Mouse (Mus musculus) liver, embryonic 11.5 days (tissue): ENCODE results near the gene Ugt1a2. TPM values are rescaled to one million over a fixed set of nuclear protein-coding genes. Genes with fewer than 3 reads are reported as not detected.
"Not testable (repeated sequence)": the region's sequence is repeated elsewhere in the genome, so short reads cannot be mapped to it uniquely, and the experiment has no call there.

Experiments used
- ATAC-seq: fragments of 200-750 bp; cut with Nextera tagmentation; replicated peaks from 2 replicates; pipeline ENCODE4 v1.8.0; 2017; ENCODE audit warnings: moderate number of reproducible peaks, mild to moderate bottlenecking, moderate TSS enrichment, moderate library complexity; ENCODE audit not compliant: low FRiP score
- DNase-seq: peaks from one replicate; pipeline ENCODE4 v3.0.0-alpha.2; 2017; ENCODE audit warnings: low spot score
- H3K27ac ChIP-seq: fragments of 300-500 bp; sonication (generic); 2 replicates; pipeline ENCODE4 v1.5.1; 2014; ENCODE audit warnings: mild to moderate bottlenecking, low read depth, low read length, control low read depth
- H3K27me3 ChIP-seq: fragments of 300-500 bp; sonication (generic); replicated peaks from 2 replicates; pipeline ENCODE4 v1.6.1; 2014; ENCODE audit warnings: low read length, mixed read lengths; ENCODE audit not compliant: control insufficient read depth, insufficient read depth
- H3K36me3 ChIP-seq: fragments of 300-500 bp; sonication (generic); 2 replicates; pipeline ENCODE4 v1.6.1; 2014; ENCODE audit warnings: mild to moderate bottlenecking, low read length, moderate library complexity, mixed read lengths; ENCODE audit not compliant: control insufficient read depth, insufficient read depth
- H3K4me1 ChIP-seq: fragments of 300-500 bp; sonication (generic); replicated peaks from 2 replicates; pipeline ENCODE4 v1.6.1; 2014; ENCODE audit warnings: low read length, mixed read lengths; ENCODE audit not compliant: control insufficient read depth, insufficient read depth
- H3K4me2 ChIP-seq: fragments of 300-500 bp; sonication (generic); 2 replicates; pipeline ENCODE4 v1.6.1; 2014; ENCODE audit warnings: mild to moderate bottlenecking, control low read depth, moderate library complexity
- H3K4me3 ChIP-seq: fragments of 300-500 bp; sonication (generic); 2 replicates; pipeline ENCODE4 v1.5.1; 2014; ENCODE audit warnings: low read depth, low read length, control low read depth
- H3K9ac ChIP-seq: fragments of 300-500 bp; sonication (generic); 2 replicates; pipeline ENCODE4 v1.6.1; 2014; ENCODE audit warnings: low read depth, low read length, control low read depth
- H3K9me3 ChIP-seq: fragments of 300-500 bp; sonication (generic); 2 replicates; pipeline ENCODE4 v1.6.1; 2016; ENCODE audit warnings: low read length, inconsistent platforms, mixed read lengths; ENCODE audit not compliant: control insufficient read depth
- WGBS: fragments of 180-500 bp; shearing (Covaris S2); extraction: QIAGEN DNeasy Blood & Tissue Kit; methylation state at CpG from one replicate; pipeline ENCODE4 v1.1.7; 2014; 5-methylcytosine and 5-hydroxymethylcytosine counted together
- polyA plus RNA-seq: library from polyadenylated mRNA; unstranded; fragments of >200 nt; fragmentation: Nextera tagmentation; extraction: Ambion mirVana; gene quantifications from 2 replicates; pipeline ENCODE4 v1.2.1, GENCODE M21; 2014

Ugt1a2 gene
- polyA plus RNA-seq = not detected in 2 replicates

- Histone ChIP-seq H3K9ac (no peak within 1 kb of the TSS), H3K9me3 (no peaks in the 10 kb centered on the region; the same call in 1 of the 2 replicates), H3K36me3 (no peaks in the 10 kb centered on the region), H3K27ac (no peak within 1 kb of the TSS), H3K4me1 (no peaks in the 10 kb centered on the region), H3K4me2 (no peak within 1 kb of the TSS), H3K4me3 (no peak within 1 kb of the TSS), H3K27me3 (no peaks in the 10 kb centered on the region)
- no peak for DNase-seq
- WGBS = 64% methylated on average over 7 of the region's 7 CpGs
- ATAC-seq = no peak
Measured at GRCm38 (mm10) chr1:88200456-88200855, at the start of gene Ugt1a2. Ugt1a2 (plus strand) TSS chr1:88200601.

GRCm38 (mm10) chr1:88158430-88158829 is 42.0 kb upstream of the Ugt1a2 start:
- DNase-seq (no peak), ATAC-seq (no peak)
- 65% methylated on average over 2 of the region's 2 CpGs for WGBS
- Histone ChIP-seq H3K27ac (no peak overlapping the region), H3K4me2 (no peak overlapping the region), H3K9ac (no peak overlapping the region), H3K9me3 (no peaks in the 10 kb centered on the region), H3K4me3 (no peak overlapping the region), H3K4me1 (no peaks in the 10 kb centered on the region), H3K27me3 (no peaks in the 10 kb centered on the region), H3K36me3 (no peaks in the 10 kb centered on the region)

- WGBS = 70% methylated on average over 5 of the region's 5 CpGs
- no peak for ATAC-seq
- Histone ChIP-seq H3K9me3 (no peaks in the 10 kb centered on the region), H3K9ac (no peak within 1 kb of the TSS), H3K4me3 (no peak within 1 kb of the TSS), H3K4me1 (no peaks in the 10 kb centered on the region), H3K4me2 (no peak within 1 kb of the TSS), H3K36me3 (no peaks in the 10 kb centered on the region), H3K27ac (no peak within 1 kb of the TSS), H3K27me3 (no peaks in the 10 kb centered on the region)
- no peak for DNase-seq
Measured at GRCm38 (mm10) chr1:88165711-88166110, 34.7 kb upstream of the Ugt1a2 start, which contains the start of gene Ugt1a5. Ugt1a5 (plus strand) TSS chr1:88166012.

GRCm38 (mm10) chr1:88172190-88172589 is 28.2 kb upstream of the Ugt1a2 start:
- H3K4me2 ChIP-seq, DNase-seq, H3K9ac ChIP-seq, H3K4me3 ChIP-seq, ATAC-seq, H3K9me3 ChIP-seq, H3K27ac ChIP-seq, H3K36me3 ChIP-seq, H3K27me3 ChIP-seq, H3K4me1 ChIP-seq: not testable (repeated sequence)
- 81% methylated on average over 5 of the region's 7 CpGs for WGBS

GRCm38 (mm10) chr1:88179657-88180056 is 20.7 kb upstream of the Ugt1a2 start:
- Histone ChIP-seq H3K36me3 (no peaks in the 10 kb centered on the region), H3K4me1 (no peaks in the 10 kb centered on the region), H3K4me2 (no peak overlapping the region), H3K4me3 (no peak overlapping the region), H3K9ac (no peak overlapping the region), H3K27ac (no peak overlapping the region), H3K9me3 (no peaks in the 10 kb centered on the region; the same call in 1 of the 2 replicates), H3K27me3 (no peaks in the 10 kb centered on the region)
- DNase-seq = no peak
- ATAC-seq = no peak
- WGBS = 76% methylated on average over 1 of the region's 1 CpGs

- ATAC-seq = no peak
- WGBS = 79% methylated on average over 5 of the region's 5 CpGs
Measured at GRCm38 (mm10) chr1:88186325-88186935, 14.0 kb upstream of the Ugt1a2 start.

GRCm38 (mm10) chr1:88192136-88192535 is 8.3 kb upstream of the Ugt1a2 start:
- DNase-seq (no peak), ATAC-seq (no peak)
- Histone ChIP-seq H3K27ac (no peak overlapping the region), H3K4me1 (no peaks in the 10 kb centered on the region), H3K9ac (no peak overlapping the region), H3K36me3 (no peaks in the 10 kb centered on the region), H3K4me3 (no peak overlapping the region), H3K9me3 (no peaks in the 10 kb centered on the region), H3K4me2 (no peak overlapping the region), H3K27me3 (no peaks in the 10 kb centered on the region)
- 61% methylated on average over 3 of the region's 3 CpGs for WGBS

More at GRCm38 (mm10) chr1:88186325-88186935, 14.0 kb upstream of the Ugt1a2 start:
- no peak overlapping the region for H3K27ac ChIP-seq
- no peak overlapping the region for H3K4me3 ChIP-seq
- DNase-seq = no peak
- H3K4me1 ChIP-seq = no peaks in the 10 kb centered on the region
- no peaks in the 10 kb centered on the region for H3K27me3 ChIP-seq
- no peak overlapping the region for H3K9ac ChIP-seq
- H3K9me3 ChIP-seq = no peaks in the 10 kb centered on the region
- no peak overlapping the region for H3K4me2 ChIP-seq
- H3K36me3 ChIP-seq = no peaks in the 10 kb centered on the region

- Histone ChIP-seq H3K4me2 (no peak overlapping the region), H3K9ac (no peak overlapping the region), H3K27me3 (no peaks in the 10 kb centered on the region), H3K36me3 (no peaks in the 10 kb centered on the region), H3K27ac (no peak overlapping the region), H3K9me3 (no peaks in the 10 kb centered on the region), H3K4me3 (no peak overlapping the region), H3K4me1 (no peaks in the 10 kb centered on the region)
- ATAC-seq = no peak
- 90% methylated on average over 1 of the region's 1 CpGs for WGBS
- no peak for DNase-seq
Measured at GRCm38 (mm10) chr1:88195687-88196086, 4.7 kb upstream of the Ugt1a2 start.

GRCm38 (mm10) chr1:88197443-88197842 is 3.0 kb upstream of the Ugt1a2 start:
- no peaks in the 10 kb centered on the region for H3K9me3 ChIP-seq
- WGBS = 67% methylated on average over 3 of the region's 3 CpGs
- no peak for ATAC-seq

More at GRCm38 (mm10) chr1:88197443-88197842, 3.0 kb upstream of the Ugt1a2 start:
- no peak for DNase-seq
- H3K36me3 ChIP-seq = no peaks in the 10 kb centered on the region
- no peaks in the 10 kb centered on the region for H3K27me3 ChIP-seq
- H3K4me2 ChIP-seq = no peak overlapping the region
- no peak overlapping the region for H3K27ac ChIP-seq
- no peak overlapping the region for H3K9ac ChIP-seq
- no peaks in the 10 kb centered on the region for H3K4me1 ChIP-seq
- no peak overlapping the region for H3K4me3 ChIP-seq
